Mouse (Mus musculus): ENCODE measurements around the gene Bcas2. TPM values are rescaled to one million over a fixed set of nuclear protein-coding genes. Genes with fewer than 3 reads are reported as not detected.

Gene Bcas2
- total and polyA plus RNA-seq, 3 experiments: 20.4 to 51.1 (median 47.8) TPM

DNA sequence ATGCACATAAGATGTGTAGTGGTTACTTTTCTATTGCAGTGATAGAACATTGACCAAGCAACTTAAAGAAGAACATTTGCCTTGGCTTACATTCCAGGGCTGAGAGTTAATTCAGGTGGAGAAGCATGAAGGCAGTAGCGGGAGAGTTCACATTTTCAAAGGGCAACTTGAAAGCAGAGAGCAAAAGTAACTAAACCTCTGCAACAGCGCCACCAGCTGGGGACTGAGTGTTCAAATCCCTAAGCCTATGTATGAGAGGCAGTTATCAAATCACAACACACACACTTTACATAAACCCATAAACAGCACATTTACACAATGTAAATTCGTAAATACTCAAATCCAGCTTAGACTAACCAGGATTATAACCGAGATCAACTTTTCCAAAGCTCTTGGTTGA, 1.7 kb upstream of the Bcas2 start:
- peak; percentile 70 to 85 for DNase-seq
- Histone ChIP-seq H3K27me3 (ENCODE audit: control insufficient read depth, insufficient read depth, low read length) (no peaks in the 10 kb centered on the region), H3K27ac (no peak overlapping the region), H3K4me1 (ENCODE audit: control insufficient read depth, insufficient read depth, low read length) (peaks cover 4% of the 10 kb centered on the region), H3K4me3 (no peak overlapping the region), H3K79me2 (replicated peaks; ENCODE audit: control insufficient read depth, insufficient read depth, low read length) (peaks cover 3% of the 10 kb centered on the region; the same call in 1 of the 2 replicates), H3K9ac (ENCODE audit: low read depth, low read length) (no peak overlapping the region), H3K36me3 (ENCODE audit: control insufficient read depth, insufficient read depth, low read length) (peaks cover 5% of the 10 kb centered on the region)
- TF ChIP-seq CTCF (IDR thresholded peaks at IDR 0.05) (peak; percentile 89), POLR2A (IDR thresholded peaks at IDR 0.05; ENCODE audit: insufficient read depth, low read depth, low read length) (no peak), EP300 (IDR thresholded peaks at IDR 0.05; ENCODE audit: insufficient read depth, low read depth, low read length) (0 out of 2 replicates have a peak, but pooled peaks have one; percentile 19)
- 13% methylated on average over 4 of the region's 4 CpGs for WGBS
- intact Hi-C loops (cut with DNase I): loop anchor here (1.0 to 5.0 kb wide), 8 partner anchors 29 to 452 kb away; partner anchors contain the start of genes Csde1, Dennd2c, Nras and Trim33

DNA sequence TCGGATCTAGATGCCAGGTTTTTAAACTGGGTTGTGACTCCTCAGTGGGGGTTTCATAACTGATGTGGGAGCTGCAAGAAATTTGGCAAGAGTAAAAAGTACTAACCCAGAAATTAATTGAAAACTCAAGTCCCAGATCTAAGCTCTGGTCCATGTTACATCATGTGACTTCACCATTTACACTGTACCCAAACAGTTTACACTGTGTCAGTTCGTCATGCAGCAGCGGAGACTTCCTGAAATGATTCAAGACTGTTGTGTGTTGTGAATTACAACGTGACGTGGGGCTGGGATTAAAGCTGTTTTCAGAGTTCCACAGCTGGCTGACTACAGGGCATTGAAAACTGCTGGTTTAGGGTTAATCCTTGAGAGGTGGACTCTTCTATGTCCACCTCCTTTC, 1.2 kb downstream of the Bcas2 start:
- H3K36me3 ChIP-seq (ENCODE audit: control insufficient read depth, insufficient read depth, low read length): peaks cover 10% of the 10 kb centered on the region
- WGBS: 32% methylated on average over 5 of the region's 5 CpGs
- H3K4me3 ChIP-seq: peak overlapping the region; percentile 89
- H3K4me1 ChIP-seq (ENCODE audit: control insufficient read depth, insufficient read depth, low read length): peaks cover 4% of the 10 kb centered on the region
- intact Hi-C loops (cut with DNase I): loop anchor here (5.0 kb wide), 5 partner anchors 105 to 455 kb away; partner anchors contain the start of genes Csde1 and Trim33
- H3K27me3 ChIP-seq (ENCODE audit: control insufficient read depth, insufficient read depth, low read length): no peaks in the 10 kb centered on the region
- H3K9ac ChIP-seq (ENCODE audit: low read depth, low read length): peak overlapping the region; percentile 54
- TF ChIP-seq POLR2A (IDR thresholded peaks at IDR 0.05; ENCODE audit: insufficient read depth, low read depth, low read length) (no peak), EP300 (IDR thresholded peaks at IDR 0.05; ENCODE audit: insufficient read depth, low read depth, low read length) (no peak), CTCF (IDR thresholded peaks at IDR 0.05) (no peak)
- H3K27ac ChIP-seq: no peak overlapping the region
- peaks cover 3% of the 10 kb centered on the region; the same call in 1 of the 2 replicates for H3K79me2 ChIP-seq (replicated peaks; ENCODE audit: control insufficient read depth, insufficient read depth, low read length)
- no peak for DNase-seq

DNA sequence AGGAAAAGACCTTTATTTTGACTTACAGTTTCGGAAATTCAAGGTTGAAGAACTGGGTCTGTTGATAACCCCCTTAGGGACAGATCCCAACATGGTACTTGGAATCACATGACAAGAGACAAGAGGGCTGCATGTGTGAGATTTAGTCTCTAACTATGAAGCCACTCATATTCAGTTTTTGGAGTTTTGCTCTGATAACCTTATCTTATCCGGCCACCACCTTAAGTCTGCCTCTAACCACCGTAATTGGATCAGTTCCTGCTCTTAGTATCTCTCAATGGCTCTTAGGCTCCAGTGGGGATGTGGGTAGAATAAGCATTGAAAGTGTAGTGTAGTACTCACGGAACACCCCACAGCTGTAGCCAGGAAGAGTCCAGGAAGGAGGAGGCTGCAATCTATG, 5.3 kb downstream of the Bcas2 start:
- Histone ChIP-seq H3K79me2 (replicated peaks; ENCODE audit: control insufficient read depth, insufficient read depth, low read length) (peaks cover 2% of the 10 kb centered on the region; the same call in 1 of the 2 replicates), H3K4me3 (no peak overlapping the region), H3K9ac (ENCODE audit: low read depth, low read length) (no peak overlapping the region), H3K36me3 (ENCODE audit: control insufficient read depth, insufficient read depth, low read length) (peaks cover 12% of the 10 kb centered on the region), H3K4me1 (ENCODE audit: control insufficient read depth, insufficient read depth, low read length) (peaks cover 4% of the 10 kb centered on the region), H3K27me3 (ENCODE audit: control insufficient read depth, insufficient read depth, low read length) (no peaks in the 10 kb centered on the region), H3K27ac (no peak overlapping the region)
- WGBS: 80% methylated on average over 4 of the region's 4 CpGs
- intact Hi-C loops (cut with DNase I): no loop called here
- no peak for DNase-seq
- TF ChIP-seq POLR2A (IDR thresholded peaks at IDR 0.05; ENCODE audit: insufficient read depth, low read depth, low read length): no peak
- no peak for TF ChIP-seq EP300 (IDR thresholded peaks at IDR 0.05; ENCODE audit: insufficient read depth, low read depth, low read length)
- no peak for TF ChIP-seq CTCF (IDR thresholded peaks at IDR 0.05)

DNA sequence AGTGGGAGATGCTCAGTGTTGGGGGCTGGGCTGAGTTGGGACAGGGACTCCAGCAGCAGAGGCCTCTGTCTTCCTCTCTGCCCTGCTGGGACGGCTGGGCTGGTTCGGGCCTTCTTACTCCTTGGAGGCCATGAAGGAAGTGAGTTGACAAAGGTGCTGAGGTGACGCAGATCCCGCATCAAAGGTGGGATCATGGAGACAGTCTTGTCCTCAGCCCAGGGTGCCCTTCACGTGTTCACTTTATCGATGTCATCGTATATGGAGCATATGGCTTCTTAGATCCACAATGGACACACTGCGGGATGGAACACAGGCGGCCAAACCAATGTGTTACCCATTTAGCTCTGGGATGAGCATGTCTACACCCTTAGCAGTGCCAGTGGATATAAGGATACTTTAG, 8.1 kb downstream of the Bcas2 start:
- H3K27ac ChIP-seq: no peak overlapping the region
- 85% methylated on average over 9 of the region's 9 CpGs for WGBS
- H3K27me3 ChIP-seq (ENCODE audit: control insufficient read depth, insufficient read depth, low read length): no peaks in the 10 kb centered on the region
- H3K4me3 ChIP-seq: no peak overlapping the region
- DNase-seq: no peak
- no peak overlapping the region for H3K9ac ChIP-seq (ENCODE audit: low read depth, low read length)
- H3K79me2 ChIP-seq (replicated peaks; ENCODE audit: control insufficient read depth, insufficient read depth, low read length): no peaks in the 10 kb centered on the region
- intact Hi-C loops (cut with DNase I): no loop called here
- TF ChIP-seq POLR2A (IDR thresholded peaks at IDR 0.05; ENCODE audit: insufficient read depth, low read depth, low read length): no peak
- no peaks in the 10 kb centered on the region for H3K4me1 ChIP-seq (ENCODE audit: control insufficient read depth, insufficient read depth, low read length)
- H3K36me3 ChIP-seq (ENCODE audit: control insufficient read depth, insufficient read depth, low read length): peaks cover 7% of the 10 kb centered on the region

DNA sequence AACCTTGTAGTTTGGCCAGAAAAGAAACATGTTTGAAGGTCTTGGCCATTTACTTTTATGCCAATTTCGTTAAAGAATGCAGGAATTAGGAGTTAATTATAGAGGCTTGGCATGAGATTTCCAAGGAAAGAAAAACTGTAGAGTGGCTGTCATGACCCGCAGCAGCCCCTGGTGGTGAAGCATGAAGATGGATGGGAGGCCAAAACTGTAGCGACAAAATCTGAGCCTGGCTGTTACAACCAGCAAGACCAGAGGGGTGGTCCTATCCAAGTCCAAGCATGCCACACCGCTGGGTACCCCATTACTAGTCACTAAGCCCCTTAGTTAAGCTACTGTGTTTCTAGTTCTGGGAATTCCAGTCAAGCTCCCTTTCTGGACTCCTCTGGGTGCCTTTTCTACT, 9.7 kb downstream of the Bcas2 start:
- peaks cover 5% of the 10 kb centered on the region for H3K36me3 ChIP-seq (ENCODE audit: control insufficient read depth, insufficient read depth, low read length)
- H3K27me3 ChIP-seq (ENCODE audit: control insufficient read depth, insufficient read depth, low read length): no peaks in the 10 kb centered on the region
- intact Hi-C loops (cut with DNase I): loop anchor here (5.0 kb wide), 1 partner anchor 201 kb away; no protein-coding TSS in a partner anchor
- no peak overlapping the region for H3K9ac ChIP-seq (ENCODE audit: low read depth, low read length)
- no peak overlapping the region for H3K4me3 ChIP-seq
- H3K27ac ChIP-seq: no peak overlapping the region
- TF ChIP-seq CTCF (IDR thresholded peaks at IDR 0.05): peak; percentile 17; the same call in 1 of the 2 replicates
- TF ChIP-seq POLR2A (IDR thresholded peaks at IDR 0.05; ENCODE audit: insufficient read depth, low read depth, low read length): no peak
- no peak for TF ChIP-seq EP300 (IDR thresholded peaks at IDR 0.05; ENCODE audit: insufficient read depth, low read depth, low read length)
- DNase-seq: no peak
- 39% methylated on average over 4 of the region's 4 CpGs for WGBS
- H3K79me2 ChIP-seq (replicated peaks; ENCODE audit: control insufficient read depth, insufficient read depth, low read length): no peaks in the 10 kb centered on the region
- H3K4me1 ChIP-seq (ENCODE audit: control insufficient read depth, insufficient read depth, low read length): no peaks in the 10 kb centered on the region

DNA sequence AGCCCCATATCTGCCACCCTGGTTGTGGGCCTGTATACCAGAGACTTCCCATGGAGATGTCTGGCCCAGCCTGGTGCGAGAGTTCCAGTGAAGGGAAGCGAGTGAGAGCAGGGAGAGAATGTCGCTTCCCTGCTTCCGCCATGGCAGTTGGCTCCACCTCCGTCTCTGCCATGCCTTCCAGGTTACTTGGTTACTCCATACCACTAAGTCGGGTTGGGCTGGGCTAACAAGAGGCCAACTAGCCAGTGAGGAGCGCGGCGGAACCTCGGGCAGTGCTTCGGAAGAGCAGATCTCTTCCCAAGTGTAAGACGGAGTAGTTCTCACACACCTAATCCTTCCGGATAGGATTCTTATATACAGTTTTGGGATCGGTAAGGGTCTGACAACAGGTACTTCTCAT, 11.4 kb downstream of the Bcas2 start:
- intact Hi-C loops (cut with DNase I): loop anchor here (5.0 kb wide), 1 partner anchor 199 kb away; no protein-coding TSS in a partner anchor
- H3K79me2 ChIP-seq (replicated peaks; ENCODE audit: control insufficient read depth, insufficient read depth, low read length): no peaks in the 10 kb centered on the region
- WGBS: 80% methylated on average over 14 of the region's 14 CpGs
- DNase-seq: no peak
- H3K27ac ChIP-seq: no peak overlapping the region
- no peak overlapping the region for H3K9ac ChIP-seq (ENCODE audit: low read depth, low read length)
- H3K4me1 ChIP-seq (ENCODE audit: control insufficient read depth, insufficient read depth, low read length): no peaks in the 10 kb centered on the region
- no peaks in the 10 kb centered on the region for H3K27me3 ChIP-seq (ENCODE audit: control insufficient read depth, insufficient read depth, low read length)
- H3K4me3 ChIP-seq: no peak overlapping the region
- TF ChIP-seq POLR2A (IDR thresholded peaks at IDR 0.05; ENCODE audit: insufficient read depth, low read depth, low read length) (no peak), CTCF (IDR thresholded peaks at IDR 0.05) (no peak), EP300 (IDR thresholded peaks at IDR 0.05; ENCODE audit: insufficient read depth, low read depth, low read length) (no peak)
- peaks cover 2% of the 10 kb centered on the region; the same call in 1 of the 2 replicates for H3K36me3 ChIP-seq (ENCODE audit: control insufficient read depth, insufficient read depth, low read length)

Measured in heart, adult 2 months (tissue).